8 mouse cellular contexts compared by ENCODE assay signal in the genomic region with DNA sequence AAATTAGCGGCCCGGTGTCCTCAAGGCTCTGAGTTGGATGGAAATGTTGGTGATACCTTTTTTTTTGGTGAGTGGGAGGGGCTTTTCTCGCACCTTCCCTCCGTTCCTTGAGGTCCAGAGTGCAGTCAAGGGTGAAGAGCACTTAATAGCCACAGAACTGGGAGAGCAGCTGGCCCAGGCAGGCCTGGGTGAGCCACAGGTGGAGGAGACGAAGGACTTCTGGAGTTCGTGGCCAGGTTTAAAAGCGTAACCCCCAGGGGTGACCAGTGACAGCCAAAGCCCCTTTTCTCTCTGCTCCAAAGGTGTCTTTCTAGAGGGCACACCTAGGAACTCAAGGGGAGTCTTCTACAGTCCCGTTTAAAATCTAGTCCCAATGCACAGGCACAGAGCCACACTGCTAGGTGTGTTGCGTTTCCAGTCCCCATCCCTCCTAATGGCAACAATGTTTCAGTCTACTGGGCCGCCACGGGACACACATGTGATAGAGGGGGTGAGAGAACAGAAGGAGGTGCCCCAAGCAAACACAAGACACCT. TPM values are rescaled to one million over a fixed set of nuclear protein-coding genes. Genes with fewer than 3 reads are reported as not detected.
DNase-seq lines count a peak whose midpoint lies in the region; ATAC-seq and TF ChIP-seq lines count a peak whose summit lies in the region.

No protein-coding gene starts in this region.

- TF ChIP-seq CTCF in intestine, postnatal 0 days (IDR thresholded peaks at IDR 0.05; ENCODE audit: low read depth) = no peak

- no peaks in the 10 kb centered on the region for H3K27me3 ChIP-seq in embryonic facial prominence, embryonic 12.5 days
- H3K27me3 ChIP-seq in intestine, postnatal 0 days (replicated peaks; ENCODE audit: control insufficient read depth, insufficient read depth, low read length) = no peaks in the 10 kb centered on the region
- H3K27me3 ChIP-seq in lung, embryonic 15.5 days = no peaks in the 10 kb centered on the region
- H3K27me3 ChIP-seq in splenic B cell, adult 2 months (ENCODE audit: control insufficient read depth, insufficient read depth, low read length, poor library complexity, severe bottlenecking) = 0 out of 2 replicates have a peak, but pooled peaks cover 3% of the 10 kb centered on the region

- peak; percentile 60 to 84 for DNase-seq in adrenal gland, adult (ENCODE audit: inconsistent age in 2 of 2, low spot score in 1 of 2)
- DNase-seq in adrenal gland, adult 8-10 months = no peak
- DNase-seq in 3134 (ENCODE audit: extremely low read depth, insufficient read length, low spot score) = peak; percentile 28
- peak; percentile 5 for DNase-seq in splenic B cell, adult 2 months (ENCODE audit: low read depth, low spot score)
- no peak for DNase-seq in ovary, postnatal 10 days (ENCODE audit: low spot score)

- ATAC-seq in embryonic facial prominence, embryonic 12.5 days (ENCODE audit: insufficient number of reproducible peaks, insufficient read depth, low FRiP score, low TSS enrichment) = no peak
- ATAC-seq in intestine, postnatal 0 days = no peak
- ATAC-seq in lung, embryonic 15.5 days (ENCODE audit: borderline replicate concordance, extremely low read depth, low FRiP score, low TSS enrichment) = no peak

- H3K9ac ChIP-seq in embryonic facial prominence, embryonic 12.5 days = peak overlapping the region; percentile 65
- H3K9ac ChIP-seq in intestine, postnatal 0 days (ENCODE audit: low read depth, low read length) = peak overlapping the region; percentile 23; the same call in 1 of the 2 replicates
- peak overlapping the region; percentile 30 for H3K9ac ChIP-seq in lung, embryonic 15.5 days

- H3K4me3 ChIP-seq in embryonic facial prominence, embryonic 12.5 days = peak overlapping the region; percentile 47
- peak overlapping the region; percentile 25 for H3K4me3 ChIP-seq in intestine, postnatal 0 days (ENCODE audit: low read depth, low read length)
- peak overlapping the region; percentile 36 for H3K4me3 ChIP-seq in lung, embryonic 15.5 days

- H3K4me1 ChIP-seq in embryonic facial prominence, embryonic 12.5 days = peaks cover 29% of the 10 kb centered on the region
- no peaks in the 10 kb centered on the region; the same call in 1 of the 2 replicates for H3K4me1 ChIP-seq in intestine, postnatal 0 days (replicated peaks; ENCODE audit: control insufficient read depth, insufficient read depth, low read length)
- H3K4me1 ChIP-seq in lung, embryonic 15.5 days = peaks cover 36% of the 10 kb centered on the region

- H3K36me3 ChIP-seq in embryonic facial prominence, embryonic 12.5 days = no peaks in the 10 kb centered on the region
- no peaks in the 10 kb centered on the region for H3K36me3 ChIP-seq in intestine, postnatal 0 days (ENCODE audit: control insufficient read depth, insufficient read depth)
- H3K36me3 ChIP-seq in lung, embryonic 15.5 days = no peaks in the 10 kb centered on the region
- no peaks in the 10 kb centered on the region for H3K36me3 ChIP-seq in splenic B cell, adult 2 months (ENCODE audit: control insufficient read depth, insufficient read depth, low read length, poor library complexity, severe bottlenecking)

- peak overlapping the region; percentile 68 for H3K4me2 ChIP-seq in embryonic facial prominence, embryonic 12.5 days (replicated peaks)
- H3K4me2 ChIP-seq in intestine, postnatal 0 days (replicated peaks; ENCODE audit: low read depth) = peak overlapping the region; percentile 67
- peak overlapping the region; percentile 62 for H3K4me2 ChIP-seq in lung, embryonic 15.5 days

- peak overlapping the region; percentile 62 for H3K27ac ChIP-seq in embryonic facial prominence, embryonic 12.5 days
- peak overlapping the region; percentile 2; the same call in 1 of the 2 replicates for H3K27ac ChIP-seq in intestine, postnatal 0 days (ENCODE audit: low read depth, low read length)
- peak overlapping the region; percentile 72 for H3K27ac ChIP-seq in lung, embryonic 15.5 days

- 10% methylated on average over 11 of the region's 11 CpGs for WGBS in embryonic facial prominence, embryonic 12.5 days
- WGBS in intestine, postnatal 0 days = 22% methylated on average over 11 of the region's 11 CpGs
- 20% methylated on average over 11 of the region's 11 CpGs for WGBS in lung, embryonic 15.5 days

- H3K9me3 ChIP-seq in embryonic facial prominence, embryonic 12.5 days = no peaks in the 10 kb centered on the region
- no peaks in the 10 kb centered on the region for H3K9me3 ChIP-seq in intestine, postnatal 0 days (ENCODE audit: control insufficient read depth)
- H3K9me3 ChIP-seq in lung, embryonic 15.5 days = no peaks in the 10 kb centered on the region

RNA-seq across cellular contexts. Expression of gene Id2, which starts 3.6 kb away (rescaled TPM):
- total RNA-seq in adrenal gland, adult 8-10 months (2022) = 100 to 1,000 TPM; 302 to 463 (median 440) TPM
- 448 and 458 TPM in 2 replicates for polyA plus RNA-seq in embryonic facial prominence, embryonic 12.5 days (2016; fragmentation: Nextera tagmentation; extraction: Ambion mirVana)
- polyA plus RNA-seq in intestine, postnatal 0 days (2015; fragmentation: Nextera tagmentation; extraction: Ambion mirVana) = 313 and 344 TPM in 2 replicates
- 420 and 447 TPM in 2 replicates for polyA plus RNA-seq in lung, embryonic 15.5 days (2015; fragmentation: Nextera tagmentation; extraction: Ambion mirVana)

Comparison
In these comparisons a context has a peak if more than half of its experiments do, and no peak if none do; other contexts are left out.
1. DNase-seq: peak in adrenal gland, adult (2 of 2), 3134 (single experiment) and splenic B cell, adult 2 months (single experiment); none in adrenal gland, adult 8-10 months (single experiment) and ovary, postnatal 10 days (single experiment).
2. H3K27ac ChIP-seq: peak in every context shown above with its lines; median percentile 72 in lung, embryonic 15.5 days; 62 in embryonic facial prominence, embryonic 12.5 days; 2 in intestine, postnatal 0 days.
3. Peak in every context shown above with its lines, with median percentiles within 50 percentile points of each other: H3K4me2 ChIP-seq, H3K4me3 ChIP-seq and H3K9ac ChIP-seq.